Mouse (Mus musculus) layer of hippocampus, postnatal 14 days (tissue): ENCODE data around the gene Gm5868. TPM values are rescaled to one million over a fixed set of nuclear protein-coding genes. Genes with fewer than 3 reads are reported as not detected.
A peak's percentile ranks its signal among the peaks of the same experiment; 100 is the strongest.
"Not testable (repeated sequence)": the region's sequence is repeated elsewhere in the genome, so short reads cannot be mapped to it uniquely, and the experiment has no call there.

Experiments used
- DNase-seq, 2 experiments: peaks; one replicate each; pipeline ENCODE4 v3.0.0; 2021 to 2022; ENCODE audit warnings: low spot score in 2 of 2, mixed read lengths in 1 of 2
- long read RNA-seq, 2 experiments: library from polyadenylated mRNA; stranded (forward); transcript quantifications; one replicate each; pipeline ENCODE4 v2.0.0; 2021
- total RNA-seq, 2 experiments: library from RNA; stranded (reverse); gene quantifications; 2 replicates each; pipeline ENCODE4 v1.2.3; 2021

Gene Gm5868
- total RNA-seq: under 1 TPM; 0.78 to 0.81 TPM
- long read RNA-seq, experiment 1, partial matches to known transcripts: 0 of 1 reads
- long read RNA-seq, experiment 1, other reads (novel, unspliced or antisense): 0 of 1 reads
- long read RNA-seq, experiment 2, partial matches to known transcripts: 1 of 2 reads
- long read RNA-seq, experiment 2, other reads (novel, unspliced or antisense): 0 of 2 reads

- DNase-seq: no peak
These were observed at the start of gene Gm5868 for GRCm38 (mm10) chr5:72587192-72587681. Gene Gm5868 (minus strand): TSS chr5:72587551.

DNA sequence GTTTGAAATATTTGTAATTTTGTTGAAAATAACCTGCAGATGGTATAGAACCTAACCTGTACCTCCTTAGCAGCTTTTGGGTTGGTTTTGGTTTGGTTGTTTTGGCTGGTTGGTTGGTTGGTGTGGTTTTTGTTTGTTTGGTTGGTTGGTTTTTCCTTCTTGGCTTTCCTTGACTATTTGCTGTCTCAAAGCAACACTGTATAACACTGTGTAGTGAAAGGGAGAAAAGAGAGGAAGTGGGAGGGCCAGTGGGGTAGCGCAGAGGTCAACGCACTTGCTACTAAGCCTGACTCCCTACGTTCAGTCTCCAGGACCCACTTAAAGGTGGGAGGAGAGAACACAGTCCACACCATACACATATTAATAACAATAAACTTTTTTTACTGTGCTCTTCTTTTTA is 49.2 kb upstream of the Gm5868 start:
- DNase-seq: no peak

DNA sequence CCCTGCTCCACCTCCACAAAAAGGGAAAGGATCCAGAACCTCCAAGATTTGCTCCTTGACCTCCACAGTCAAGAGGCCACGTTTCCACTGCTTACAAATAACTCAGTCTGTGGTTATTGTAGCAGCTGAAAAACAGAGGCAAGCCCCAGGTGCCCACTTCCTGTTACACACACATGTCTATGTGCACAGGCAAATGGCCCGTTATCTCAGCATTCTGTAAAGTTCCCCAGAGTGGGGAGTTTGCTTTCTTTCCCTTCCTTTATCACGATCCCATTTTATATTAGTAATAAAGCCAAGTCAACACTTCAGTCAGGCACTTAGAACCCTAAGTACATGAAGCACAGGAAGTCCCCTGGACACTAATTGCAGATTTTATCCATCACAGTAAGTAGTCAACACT is 48.8 kb upstream of the Gm5868 start:
- DNase-seq: no peak

DNA sequence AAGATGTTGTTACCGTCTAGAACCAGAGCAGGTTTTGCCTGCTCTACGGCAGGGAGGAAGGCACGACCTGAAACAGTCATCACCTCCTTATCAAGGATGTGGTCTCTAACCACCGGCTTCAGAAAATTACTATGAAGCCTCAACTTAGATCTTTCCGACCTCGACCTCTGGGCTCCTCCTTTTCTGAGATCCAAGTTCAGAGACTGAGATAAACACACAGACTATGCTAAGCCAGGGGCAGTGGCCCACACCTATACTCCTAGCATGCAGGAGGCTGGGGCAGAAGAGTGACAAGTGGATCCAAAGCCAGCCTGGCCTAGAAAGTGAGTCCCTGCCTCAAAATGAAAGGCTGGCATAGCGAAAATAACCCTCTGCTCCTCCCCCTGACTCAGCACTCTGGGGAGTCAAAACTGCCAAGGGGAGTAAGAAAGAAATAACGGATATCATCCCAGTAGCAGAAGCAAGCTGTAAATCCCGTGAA is 47.5 kb upstream of the Gm5868 start:
- no peak for DNase-seq

GRCm38 (mm10) chr5:72630026-72630425 is 42.7 kb upstream of the Gm5868 start:
- no peak for DNase-seq

- DNase-seq: no peak
These were observed 33.7 kb upstream of the Gm5868 start for GRCm38 (mm10) chr5:72621022-72621421.

DNA sequence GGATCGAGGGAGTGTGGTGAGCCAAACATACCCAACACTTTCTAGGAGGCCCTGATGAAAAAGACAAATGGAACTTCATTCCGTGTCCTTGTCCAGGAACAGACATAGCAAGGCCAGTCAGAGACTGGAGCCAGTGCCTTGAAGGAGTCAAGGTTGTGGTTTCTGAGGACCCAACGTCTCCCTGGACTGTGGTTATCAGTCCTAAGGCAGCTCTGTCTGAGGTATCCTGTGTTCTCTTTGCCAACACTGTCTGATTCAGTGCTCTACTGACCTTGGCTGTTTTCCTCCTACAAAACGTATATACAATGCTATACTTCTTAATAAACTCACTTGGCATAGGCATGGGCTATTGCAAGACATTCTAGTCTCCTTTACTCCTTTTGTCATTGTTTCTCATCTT is 30.1 kb upstream of the Gm5868 start:
- no peak for DNase-seq

DNA sequence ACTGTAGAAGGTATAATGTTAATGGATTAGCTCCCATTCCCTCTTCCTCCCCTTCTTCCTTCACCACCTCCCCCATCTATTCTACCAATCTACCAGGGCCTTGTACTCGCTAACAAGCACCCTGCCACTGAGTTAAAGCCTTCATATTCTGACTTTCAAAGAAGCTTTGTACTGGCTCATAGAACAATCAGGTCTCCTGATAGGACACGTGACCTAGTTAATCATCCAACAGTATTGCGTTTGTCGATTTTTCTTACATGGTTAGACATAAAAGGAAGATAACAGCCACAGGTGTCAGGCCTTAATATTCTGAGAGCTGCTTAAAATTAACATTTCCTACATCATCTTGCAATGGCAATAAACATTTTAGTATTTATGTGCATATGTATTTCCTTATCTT is 15.8 kb upstream of the Gm5868 start:
- no peak for DNase-seq

- no peak for DNase-seq
These were observed 13.7 kb upstream of the Gm5868 start for GRCm38 (mm10) chr5:72601006-72601405.

DNA sequence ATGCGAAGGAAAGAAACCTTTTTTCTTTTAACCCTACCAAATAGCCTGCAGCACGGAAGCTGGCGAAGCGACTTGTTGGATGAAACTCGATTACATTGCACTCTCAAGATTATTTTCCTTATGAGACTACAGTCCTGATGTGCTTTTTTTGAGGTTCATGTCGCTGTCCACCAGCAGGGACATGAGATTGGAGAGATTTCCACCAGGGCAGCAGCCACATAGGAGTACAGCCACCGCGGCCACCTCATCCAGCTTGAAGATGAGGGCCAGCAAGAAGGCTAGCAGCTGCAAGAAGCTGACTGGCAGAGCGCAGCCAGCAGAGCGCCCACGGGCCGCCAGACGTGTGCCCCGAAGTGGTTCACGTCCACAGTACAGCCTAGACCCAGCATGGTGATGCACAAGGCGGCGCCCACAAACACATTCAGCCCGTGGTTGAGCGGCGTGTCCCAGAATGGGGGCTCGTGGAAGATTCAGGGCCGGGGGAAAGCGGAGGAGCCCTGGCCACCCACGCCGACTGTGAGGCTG is 622 bp downstream of the Gm5868 start:
- DNase-seq: not testable (repeated sequence)

GRCm38 (mm10) chr5:72586122-72586521 is 1.2 kb downstream of the Gm5868 start:
- DNase-seq: not testable (repeated sequence)

GRCm38 (mm10) chr5:72580970-72581332 is 6.4 kb downstream of the Gm5868 start, which contains the start of gene Zar1:
Gene Zar1 (minus strand): TSS chr5:72581254.
- DNase-seq: not testable (repeated sequence)

DNA sequence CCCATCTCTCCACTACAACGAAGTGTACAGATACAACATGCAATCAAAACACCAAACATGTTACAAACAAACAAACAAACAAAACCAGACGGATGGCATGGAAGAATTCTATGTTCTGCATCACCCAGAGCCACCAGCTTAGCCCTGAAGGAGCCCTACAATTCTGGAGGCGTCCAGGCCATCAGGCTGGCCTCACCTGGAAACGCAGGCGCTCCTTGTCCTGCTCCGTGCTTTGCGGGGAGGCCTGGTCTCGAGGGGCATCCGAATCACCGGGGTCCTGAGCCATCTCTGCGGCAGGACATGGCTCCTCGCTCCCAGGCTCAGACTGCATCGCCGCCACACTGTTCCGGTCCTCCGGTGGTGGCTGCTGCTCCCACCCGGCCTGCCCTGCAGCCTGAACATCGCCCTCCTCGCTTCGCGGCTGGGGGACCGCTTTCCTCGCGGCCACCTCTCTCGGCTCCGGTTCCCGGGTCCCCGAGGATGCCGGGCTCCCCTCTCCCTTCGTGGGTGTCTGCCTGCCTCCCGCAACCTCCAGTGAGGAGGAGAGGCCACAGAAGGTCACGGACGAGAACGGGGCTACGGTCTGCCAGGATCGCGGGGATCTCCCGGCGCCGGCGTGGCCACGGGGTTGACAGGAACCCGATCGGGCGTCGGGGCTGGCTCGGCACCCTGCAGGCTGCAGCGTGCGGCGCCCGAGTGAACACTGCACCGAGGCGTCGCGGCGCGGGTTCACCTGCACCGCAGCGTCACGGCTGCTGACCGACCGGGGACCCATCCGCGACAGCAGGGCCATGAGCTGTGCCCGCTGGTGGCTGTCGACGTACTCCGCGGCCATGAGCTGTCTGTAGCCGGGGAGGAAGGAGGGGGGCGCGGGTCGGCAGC is 7.0 kb downstream of the Gm5868 start:
- DNase-seq: not testable (repeated sequence)

DNA sequence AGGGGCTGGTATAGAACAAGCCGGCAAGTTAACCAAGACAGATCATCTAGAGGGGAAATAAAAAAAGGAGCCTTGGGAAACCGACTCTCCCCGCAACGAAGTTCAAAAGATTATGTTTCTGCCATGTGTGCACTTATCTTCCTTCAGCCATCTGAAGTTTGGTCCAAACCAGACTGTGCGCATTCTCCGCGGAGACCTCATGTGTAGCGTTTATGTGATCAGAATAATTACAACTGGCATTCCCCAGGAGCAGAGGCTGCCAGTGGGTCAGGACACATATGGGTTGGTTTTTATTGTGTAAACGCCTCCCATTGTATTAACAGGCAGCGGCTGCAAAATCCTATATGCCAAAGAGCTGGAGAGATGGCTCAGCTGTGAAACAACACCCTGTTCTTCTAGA is 7.8 kb downstream of the Gm5868 start:
- not testable (repeated sequence) for DNase-seq

GRCm38 (mm10) chr5:72565621-72566020 is 21.7 kb downstream of the Gm5868 start:
- no peak for DNase-seq

GRCm38 (mm10) chr5:72563183-72563582 is 24.2 kb downstream of the Gm5868 start:
- not testable (repeated sequence) for DNase-seq

DNA sequence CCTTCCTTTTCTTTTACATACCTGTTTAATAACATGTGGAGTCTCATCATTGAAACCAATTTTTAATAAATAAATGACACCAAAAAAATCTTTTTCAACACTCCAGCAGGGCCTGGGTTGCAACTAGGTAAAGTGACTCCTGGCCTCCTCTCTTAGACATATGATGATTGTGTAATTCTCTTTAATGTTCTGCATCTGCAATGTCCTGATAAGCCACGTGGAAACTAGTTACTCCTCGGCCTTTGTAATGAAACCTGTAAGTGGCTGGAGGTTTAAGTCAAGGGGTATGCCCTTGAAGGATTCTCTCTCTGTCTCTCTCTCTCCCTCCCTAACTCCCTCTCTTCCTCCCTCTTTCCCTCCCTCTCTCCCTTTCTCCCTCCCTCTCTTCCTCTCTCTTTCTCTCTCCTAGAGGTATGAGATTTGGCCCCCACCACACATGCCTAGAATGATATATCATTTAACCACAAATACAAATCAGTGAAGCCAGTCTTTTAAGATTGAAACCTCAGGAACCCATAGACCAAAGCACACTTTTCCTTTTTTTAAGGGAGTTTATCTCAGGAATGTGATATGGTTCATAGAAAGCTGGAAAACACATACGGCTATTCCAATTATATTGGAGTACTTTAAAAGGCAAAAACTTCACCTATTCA is 26.2 kb downstream of the Gm5868 start:
- no peak for DNase-seq

DNA sequence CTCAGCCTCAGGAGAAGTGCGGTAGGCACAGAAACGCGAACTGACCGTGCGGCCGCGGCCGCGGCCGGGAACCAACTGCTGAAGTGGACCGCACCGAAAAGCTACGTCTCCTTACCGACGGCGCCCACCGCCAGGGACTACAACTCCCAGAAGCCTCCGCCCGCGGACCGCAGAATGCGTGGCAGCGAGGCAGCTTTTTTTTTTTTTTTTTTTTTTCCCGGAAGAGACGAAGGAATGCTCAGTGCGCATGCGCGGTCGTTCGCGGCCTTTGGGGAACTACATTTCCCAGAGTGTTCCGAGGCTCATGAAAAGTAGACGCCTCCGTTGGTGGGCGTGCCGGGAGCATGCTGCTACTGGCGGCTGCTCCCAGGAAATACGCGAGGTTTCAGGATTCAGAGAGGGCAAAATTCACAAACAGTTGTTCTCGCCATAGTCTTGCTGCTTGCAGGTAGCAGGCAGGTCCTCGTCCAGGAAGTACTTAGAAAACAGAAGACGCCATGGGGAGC is 27.8 kb downstream of the Gm5868 start, which contains the start of gene Nfxl1:
Gene Nfxl1 (minus strand): TSS at position 141 of the 506 bp plus-strand sequence.
- peak; percentile 93 to 98 for DNase-seq

DNA sequence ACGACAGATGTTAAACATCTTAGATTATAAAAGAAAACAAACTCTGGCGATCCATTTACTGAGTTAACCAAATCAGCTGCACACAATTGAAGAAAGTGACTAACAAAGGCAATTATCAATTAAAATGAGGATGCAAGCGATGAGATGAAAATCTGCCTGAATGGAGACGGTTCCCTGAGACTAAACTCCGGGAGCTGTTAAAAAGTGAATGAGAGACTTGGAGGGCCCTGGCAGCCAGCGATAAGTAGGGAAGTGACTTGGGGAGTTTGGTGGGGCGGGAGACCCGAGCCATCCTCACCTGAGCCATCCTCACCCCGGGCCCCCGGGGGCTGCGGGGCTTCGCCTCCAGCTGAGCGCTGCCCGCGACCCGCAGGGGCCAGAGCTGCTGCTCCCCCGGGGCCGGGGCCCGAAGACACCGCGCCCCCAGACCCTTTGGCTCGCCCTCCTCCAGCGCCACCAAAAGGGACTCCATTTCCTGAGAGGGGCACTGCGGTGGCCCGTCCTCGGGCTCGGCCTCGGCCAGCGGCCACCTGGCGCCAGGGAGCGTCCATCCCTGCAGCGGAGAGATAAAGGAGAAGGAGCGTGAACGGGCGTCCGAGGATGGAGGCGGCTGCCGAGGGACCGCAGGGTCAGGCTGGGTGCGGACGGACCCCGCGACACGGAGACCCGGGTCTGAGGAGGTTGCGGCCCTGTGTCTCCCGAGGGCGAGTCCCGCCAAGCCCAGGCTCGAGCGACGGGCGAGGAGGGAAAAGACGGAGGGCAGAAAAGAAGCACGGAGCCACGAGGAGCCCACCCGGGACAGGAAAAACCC is 28.4 kb downstream of the Gm5868 start:
- peak in 1 of 2 experiments; percentile 21 for DNase-seq

GRCm38 (mm10) chr5:72556245-72556644 is 31.1 kb downstream of the Gm5868 start:
- DNase-seq: no peak
